Mouse (Mus musculus) megakaryocyte, embryonic 14.5 days (primary cell): ENCODE data around the gene Ucn. TPM values are rescaled to one million over a fixed set of nuclear protein-coding genes. Genes with fewer than 3 reads are reported as not detected.

Experiments
- H3K27me3 ChIP-seq: replicated peaks from 2 replicates; pipeline ENCODE3; 2012; ENCODE audit warnings: inconsistent platforms
- H3K36me3 ChIP-seq: replicated peaks from 2 replicates; pipeline ENCODE3; 2012; ENCODE audit warnings: low read length, inconsistent platforms, mixed read lengths
- H3K4me1 ChIP-seq: 2 replicates; pipeline ENCODE4 v1.6.1; 2012; ENCODE audit warnings: inconsistent platforms
- H3K4me3 ChIP-seq: replicated peaks from 2 replicates; pipeline ENCODE3; 2012; ENCODE audit warnings: moderate library complexity, mild to moderate bottlenecking, inconsistent platforms
- H3K9me3 ChIP-seq: 2 replicates; pipeline ENCODE4 v1.6.1; 2012; ENCODE audit warnings: inconsistent platforms
- FLI1 ChIP-seq: IDR thresholded peaks from 2 replicates; pipeline ENCODE4 v1.6.1; 2012; ENCODE audit warnings: low read length, inconsistent platforms, mixed read lengths
- GATA1 ChIP-seq: IDR thresholded peaks from 3 replicates; pipeline ENCODE4 v1.6.1; 2012; ENCODE audit warnings: mixed read lengths, low read length, inconsistent platforms, borderline replicate concordance
- polyA plus RNA-seq: library from polyadenylated mRNA; stranded (reverse); fragments of >175 nt; gene quantifications from 2 replicates; pipeline ENCODE4 v1.2.3, GENCODE M21; 2012; ENCODE audit warnings: low replicate concordance; ENCODE audit not compliant: insufficient read depth

The Ucn gene
- polyA plus RNA-seq, 1 experiment, result not detected

DNA sequence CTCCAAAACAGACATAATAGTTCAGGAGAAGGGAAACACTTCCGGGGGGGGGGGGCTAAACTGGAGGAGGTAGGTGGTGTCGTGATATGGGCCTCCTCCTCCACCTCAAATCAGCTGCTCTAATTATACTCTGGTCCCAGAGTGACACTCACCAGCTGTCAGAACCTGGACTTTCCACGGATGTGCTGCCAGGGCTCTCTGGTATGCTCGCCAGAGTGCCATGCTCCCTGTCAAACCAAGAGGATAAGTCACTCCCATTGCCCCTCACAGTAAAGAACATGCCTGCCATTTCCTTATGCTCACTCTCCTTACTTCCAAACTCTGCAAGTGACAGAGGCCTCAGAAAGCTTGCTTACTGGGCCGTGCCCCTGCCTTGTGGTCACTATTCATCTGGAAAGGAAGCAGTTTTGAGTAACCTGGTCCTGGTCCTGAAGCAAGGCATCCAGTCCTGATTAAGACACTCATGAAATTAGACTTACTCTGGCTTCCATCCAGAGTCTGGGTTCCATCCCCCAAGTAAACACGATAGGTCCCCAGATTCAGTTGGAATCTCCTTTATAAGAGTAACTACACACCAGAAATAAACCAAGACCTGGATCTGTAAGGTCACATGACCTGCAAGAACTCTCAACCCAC is 15.0 kb upstream of the Ucn start:
- Histone ChIP-seq H3K36me3 (peaks cover 56% of the 10 kb centered on the region), H3K4me3 (peak overlapping the region; percentile 99), H3K4me1 (peaks cover 39% of the 10 kb centered on the region), H3K27me3 (no peaks in the 10 kb centered on the region), H3K9me3 (no peaks in the 10 kb centered on the region)
- TF ChIP-seq GATA1 (no peak), FLI1 (no peak)

GRCm38 (mm10) chr5:31151746-31152145 is 13.1 kb upstream of the Ucn start:
- H3K36me3 ChIP-seq, result peaks cover 53% of the 10 kb centered on the region
- H3K27me3 ChIP-seq, result no peaks in the 10 kb centered on the region
- peak overlapping the region; percentile 31 for H3K4me3 ChIP-seq
- TF ChIP-seq GATA1 (no peak), FLI1 (no peak)
- peaks cover 43% of the 10 kb centered on the region for H3K4me1 ChIP-seq
- H3K9me3 ChIP-seq, result no peaks in the 10 kb centered on the region

DNA sequence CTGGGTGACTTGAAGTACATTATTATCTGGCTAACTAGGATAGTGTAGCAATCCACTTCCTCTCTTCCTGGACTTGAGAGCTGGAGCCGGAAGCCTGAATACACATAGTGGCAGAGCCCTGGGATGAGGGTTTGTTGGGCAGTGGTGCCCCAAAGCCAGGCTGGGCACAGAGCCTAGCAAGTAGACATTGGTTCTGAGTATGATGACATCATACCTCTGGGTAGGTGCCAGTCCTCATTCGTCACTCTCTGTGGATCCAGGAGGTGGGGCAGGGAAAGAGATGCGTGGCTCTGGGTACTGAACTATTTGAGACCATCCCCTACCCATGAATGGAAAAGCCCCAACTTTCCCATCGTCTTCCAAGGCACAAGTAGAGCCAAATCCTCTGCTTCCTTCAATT is 11.2 kb upstream of the Ucn start:
- peaks cover 42% of the 10 kb centered on the region for H3K4me1 ChIP-seq
- no peak for TF ChIP-seq FLI1
- no peaks in the 10 kb centered on the region for H3K9me3 ChIP-seq
- H3K4me3 ChIP-seq, result no peak overlapping the region
- H3K36me3 ChIP-seq, result peaks cover 58% of the 10 kb centered on the region
- no peaks in the 10 kb centered on the region for H3K27me3 ChIP-seq

DNA sequence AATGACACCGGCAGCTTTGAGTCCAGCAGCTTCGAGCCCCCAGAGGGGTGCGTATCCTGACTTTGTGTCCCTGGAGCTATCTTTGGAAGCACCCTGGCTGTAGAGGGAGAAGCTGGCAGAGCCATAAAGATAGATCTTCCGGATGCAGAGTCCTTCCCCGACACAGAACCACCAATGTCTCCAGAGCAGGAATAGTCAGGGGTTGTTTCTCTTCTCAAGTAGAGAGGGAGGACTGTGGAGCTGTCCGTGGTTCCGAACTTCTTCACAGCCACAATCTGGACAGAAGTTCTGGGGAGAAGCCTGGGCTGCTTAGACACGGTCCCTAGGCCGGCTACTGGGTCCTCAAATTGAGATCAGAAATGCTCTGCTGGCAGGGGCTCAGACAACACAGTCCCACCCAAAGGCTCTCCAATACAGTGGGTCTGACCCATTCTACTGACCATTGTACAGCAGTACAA is 368 bp upstream of the Ucn start:
- H3K27me3 ChIP-seq, result peaks cover 55% of the 10 kb centered on the region
- TF ChIP-seq FLI1 (no peak), GATA1 (no peak)
- peaks cover 20% of the 10 kb centered on the region for H3K36me3 ChIP-seq
- no peaks in the 10 kb centered on the region for H3K9me3 ChIP-seq
- H3K4me3 ChIP-seq, result peak overlapping the region; percentile 80
- H3K4me1 ChIP-seq, result peaks cover 40% of the 10 kb centered on the region

GRCm38 (mm10) chr5:31137658-31138057 is 971 bp downstream of the Ucn start:
- Histone ChIP-seq H3K27me3 (peaks cover 61% of the 10 kb centered on the region), H3K36me3 (peaks cover 12% of the 10 kb centered on the region), H3K4me1 (peaks cover 40% of the 10 kb centered on the region), H3K4me3 (no peak overlapping the region), H3K9me3 (no peaks in the 10 kb centered on the region)
- TF ChIP-seq FLI1 (no peak), GATA1 (no peak)

DNA sequence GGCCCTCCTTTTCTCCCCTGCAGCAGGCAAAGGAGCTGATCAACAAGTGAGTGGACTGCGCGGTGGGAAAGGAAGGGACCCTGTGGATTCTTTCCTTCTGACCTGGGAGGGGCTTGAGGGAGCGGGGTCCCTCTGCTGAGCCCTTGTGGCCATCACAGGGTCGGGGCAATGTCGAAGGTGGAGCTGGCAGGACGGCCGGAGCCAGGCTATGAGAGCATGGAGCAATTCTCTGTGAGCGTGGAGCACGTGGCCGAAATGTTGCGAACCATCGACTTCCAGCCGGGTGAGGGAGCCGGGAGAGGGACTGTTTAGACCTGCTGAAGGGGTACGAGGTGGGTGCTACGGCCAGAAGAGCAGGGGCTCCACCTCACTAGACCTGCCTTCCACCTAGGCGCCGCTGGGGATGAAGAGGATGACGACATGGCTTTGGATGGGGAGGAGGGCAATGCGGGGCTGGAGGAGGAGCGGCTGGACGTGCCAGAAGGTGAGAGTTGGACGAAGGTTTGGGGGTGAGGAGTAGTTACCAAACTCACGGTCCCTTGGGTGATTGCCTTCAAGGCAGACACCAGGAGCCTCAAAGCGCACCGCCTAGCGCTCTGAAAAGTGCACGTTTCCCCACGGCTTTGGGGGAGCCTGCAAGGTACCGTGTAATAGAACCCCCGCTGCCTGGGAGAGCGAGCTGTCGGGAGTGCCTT is 1.8 kb downstream of the Ucn start:
- Histone ChIP-seq H3K27me3 (peaks cover 68% of the 10 kb centered on the region), H3K9me3 (peaks cover under 1% of the 10 kb centered on the region; the same call in 1 of the 2 replicates)
- TF ChIP-seq FLI1, result no peak
- TF ChIP-seq GATA1, result no peak

DNA sequence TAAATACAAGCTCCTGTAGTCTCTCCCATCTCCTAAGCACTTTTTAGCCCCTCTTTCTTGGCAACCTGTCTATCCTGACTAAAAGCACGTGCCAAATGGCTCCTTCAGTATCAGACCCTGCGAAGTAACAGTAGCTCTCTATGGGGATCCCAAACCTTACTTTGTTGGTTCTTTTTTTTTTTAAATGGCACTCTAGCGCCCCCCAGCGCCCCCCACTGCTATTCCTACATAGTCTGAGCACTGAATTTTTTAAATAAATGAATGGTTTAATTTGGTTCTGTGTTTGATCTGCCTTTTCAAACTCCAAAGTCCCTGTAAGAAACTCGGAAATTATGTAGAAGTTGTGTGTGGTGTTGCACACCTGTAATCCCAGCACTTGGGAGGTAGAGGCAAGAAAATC is 12.6 kb downstream of the Ucn start:
- Histone ChIP-seq H3K9me3 (peaks cover 4% of the 10 kb centered on the region), H3K4me3 (no peak overlapping the region), H3K27me3 (peaks cover 55% of the 10 kb centered on the region), H3K4me1 (no peaks in the 10 kb centered on the region), H3K36me3 (no peaks in the 10 kb centered on the region)
- TF ChIP-seq GATA1 (no peak), FLI1 (no peak)

More for the DNA sequence above, 1.8 kb downstream of the Ucn start:
- Histone ChIP-seq H3K4me1 (peaks cover 39% of the 10 kb centered on the region), H3K36me3 (peaks cover 8% of the 10 kb centered on the region), H3K4me3 (peak overlapping the region; percentile 16)

- H3K9me3 ChIP-seq, result no peaks in the 10 kb centered on the region
- TF ChIP-seq GATA1 (no peak), FLI1 (no peak)
- H3K36me3 ChIP-seq, result no peaks in the 10 kb centered on the region
- H3K4me1 ChIP-seq, result no peaks in the 10 kb centered on the region
- no peak overlapping the region for H3K4me3 ChIP-seq
- H3K27me3 ChIP-seq, result peaks cover 44% of the 10 kb centered on the region
Observed at GRCm38 (mm10) chr5:31123481-31123880, 15.1 kb downstream of the Ucn start.

- peaks cover 9% of the 10 kb centered on the region for H3K4me1 ChIP-seq
- no peaks in the 10 kb centered on the region for H3K9me3 ChIP-seq
- TF ChIP-seq FLI1, result no peak
- no peak for TF ChIP-seq GATA1
- no peak overlapping the region for H3K4me3 ChIP-seq
- peaks cover 42% of the 10 kb centered on the region for H3K27me3 ChIP-seq
- H3K36me3 ChIP-seq, result no peaks in the 10 kb centered on the region
Observed at GRCm38 (mm10) chr5:31121111-31121510, 17.5 kb downstream of the Ucn start.

GRCm38 (mm10) chr5:31116912-31117311 is 21.7 kb downstream of the Ucn start:
- H3K27me3 ChIP-seq, result peaks cover 37% of the 10 kb centered on the region
- H3K4me3 ChIP-seq, result no peak overlapping the region
- no peaks in the 10 kb centered on the region for H3K36me3 ChIP-seq
- H3K9me3 ChIP-seq, result peaks cover 11% of the 10 kb centered on the region; the same call in 1 of the 2 replicates
- H3K4me1 ChIP-seq, result peaks cover 9% of the 10 kb centered on the region
- TF ChIP-seq GATA1 (no peak), FLI1 (no peak)
